Mouse (Mus musculus): ENCODE measurements around the gene Cant1.
A peak's percentile ranks its signal among the peaks of the same experiment; 100 is the strongest.

Cant1 gene

DNA sequence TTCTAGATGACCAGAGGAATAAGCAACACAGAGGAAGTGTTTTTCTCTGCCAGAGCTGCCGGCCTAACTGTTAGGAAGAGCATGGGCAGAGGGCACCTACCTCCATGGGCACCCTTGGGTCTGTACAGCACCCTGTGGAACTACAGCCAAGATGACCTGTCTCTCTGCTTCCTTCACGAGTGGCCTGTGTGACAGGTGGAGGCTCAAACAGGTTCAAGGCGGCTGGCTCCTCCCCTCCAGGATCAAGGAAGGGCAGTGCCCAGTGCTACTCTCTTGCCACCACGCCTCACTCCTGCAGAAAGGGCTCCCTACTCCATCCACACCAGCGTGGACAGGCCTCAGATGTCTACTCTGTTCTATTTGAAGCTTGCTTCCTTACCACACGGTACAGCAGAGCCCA, 3.3 kb downstream of the Cant1 start:
- H3K27me3 ChIP-seq (ENCODE audit: insufficient read depth, low read length) = no peaks in the 10 kb centered on the region
- no peaks in the 10 kb centered on the region for H3K9me3 ChIP-seq (ENCODE audit: low read length)
- no peak overlapping the region for H3K4me3 ChIP-seq (replicated peaks; ENCODE audit: low read length)
- H3K4me1 ChIP-seq (replicated peaks; ENCODE audit: low read depth, low read length) = peaks cover 60% of the 10 kb centered on the region
- no peak for TF ChIP-seq POU5F1 (IDR thresholded peaks at IDR 0.05; ENCODE audit: borderline replicate concordance, low read length)
- peaks cover 61% of the 10 kb centered on the region for H3K36me3 ChIP-seq (ENCODE audit: insufficient read depth, low read length)

DNA sequence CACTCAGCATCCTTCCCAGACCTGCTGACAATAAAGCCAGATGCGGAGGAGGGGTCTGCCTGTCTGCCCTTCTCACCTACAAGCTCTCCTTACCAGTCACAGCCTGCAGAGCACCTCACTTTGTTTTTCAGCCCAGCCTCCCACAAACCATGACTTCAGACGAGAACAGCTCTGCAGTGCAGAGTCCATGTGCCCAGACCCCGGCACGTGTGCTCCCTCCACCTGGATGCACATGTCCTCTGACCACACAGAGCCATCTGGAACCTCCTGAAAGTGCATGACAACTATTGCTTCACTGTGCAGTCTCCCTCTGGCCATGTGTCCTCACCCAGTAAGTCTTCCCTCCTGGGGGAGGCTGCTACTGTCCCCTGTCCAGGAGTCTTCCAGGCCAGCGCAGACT, 4.6 kb downstream of the Cant1 start:
- Histone ChIP-seq H3K4me3 (replicated peaks; ENCODE audit: low read length) (no peak overlapping the region), H3K9me3 (ENCODE audit: low read length) (no peaks in the 10 kb centered on the region), H3K4me1 (replicated peaks; ENCODE audit: low read depth, low read length) (peaks cover 65% of the 10 kb centered on the region), H3K36me3 (ENCODE audit: insufficient read depth, low read length) (peaks cover 74% of the 10 kb centered on the region), H3K27me3 (ENCODE audit: insufficient read depth, low read length) (no peaks in the 10 kb centered on the region)
- TF ChIP-seq CTCF (conservative IDR thresholded peaks at IDR 0.05; ENCODE audit: low read length) (no peak), POU5F1 (IDR thresholded peaks at IDR 0.05; ENCODE audit: borderline replicate concordance, low read length) (no peak), NANOG (IDR thresholded peaks at IDR 0.05; ENCODE audit: borderline replicate concordance, low read length) (no peak)

DNA sequence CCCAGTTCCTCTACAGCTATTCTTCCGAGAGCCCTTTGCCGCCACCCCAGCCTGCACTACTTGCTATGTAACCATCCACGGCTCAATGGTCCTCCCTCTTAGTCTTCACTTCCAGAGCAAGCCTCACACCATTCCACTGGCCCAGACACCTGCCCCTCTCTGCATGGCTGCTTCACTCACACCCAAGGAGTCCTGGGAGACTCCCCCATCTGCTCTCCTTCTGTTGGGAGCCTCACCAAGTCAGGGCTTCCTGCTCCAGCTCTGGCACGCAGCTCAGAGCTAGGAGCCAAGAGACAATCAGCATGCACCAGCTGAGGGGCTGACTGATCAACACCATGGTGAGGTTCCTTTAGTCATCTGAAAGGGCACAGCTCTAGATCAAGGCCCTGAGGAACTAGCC, 5.8 kb downstream of the Cant1 start:
- Histone ChIP-seq H3K9me3 (ENCODE audit: low read length) (no peaks in the 10 kb centered on the region), H3K36me3 (ENCODE audit: insufficient read depth, low read length) (peaks cover 87% of the 10 kb centered on the region), H3K4me1 (replicated peaks; ENCODE audit: low read depth, low read length) (peaks cover 71% of the 10 kb centered on the region), H3K4me3 (replicated peaks; ENCODE audit: low read length) (no peak overlapping the region), H3K27me3 (ENCODE audit: insufficient read depth, low read length) (no peaks in the 10 kb centered on the region)
- no peak for TF ChIP-seq NANOG (IDR thresholded peaks at IDR 0.05; ENCODE audit: borderline replicate concordance, low read length)
- no peak for TF ChIP-seq POU5F1 (IDR thresholded peaks at IDR 0.05; ENCODE audit: borderline replicate concordance, low read length)
- no peak for TF ChIP-seq CTCF (conservative IDR thresholded peaks at IDR 0.05; ENCODE audit: low read length)

DNA sequence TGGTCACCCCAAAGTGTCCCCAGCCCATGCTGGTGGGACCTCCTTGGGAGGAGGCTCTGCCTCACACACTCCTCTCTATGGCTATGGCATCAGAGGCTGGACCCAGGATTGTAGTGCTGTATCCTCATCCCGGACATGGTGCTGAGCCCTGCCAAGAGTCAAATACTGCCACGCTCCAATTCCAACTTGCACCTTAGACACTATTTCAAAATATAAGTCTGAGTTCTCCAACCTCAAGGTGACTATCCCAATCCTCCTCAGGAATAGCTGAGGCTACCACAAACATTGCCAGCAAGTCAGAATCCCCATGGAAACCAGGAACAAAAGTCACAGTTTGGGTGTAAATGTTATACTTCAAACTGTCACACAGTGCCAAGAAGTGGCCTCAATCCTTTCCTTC, 6.3 kb downstream of the Cant1 start:
- no peaks in the 10 kb centered on the region for H3K9me3 ChIP-seq (ENCODE audit: low read length)
- peaks cover 71% of the 10 kb centered on the region for H3K4me1 ChIP-seq (replicated peaks; ENCODE audit: low read depth, low read length)
- TF ChIP-seq NANOG (IDR thresholded peaks at IDR 0.05; ENCODE audit: borderline replicate concordance, low read length) = no peak
- TF ChIP-seq POU5F1 (IDR thresholded peaks at IDR 0.05; ENCODE audit: borderline replicate concordance, low read length) = no peak
- TF ChIP-seq CTCF (conservative IDR thresholded peaks at IDR 0.05; ENCODE audit: low read length) = no peak
- no peak overlapping the region for H3K4me3 ChIP-seq (replicated peaks; ENCODE audit: low read length)
- no peaks in the 10 kb centered on the region for H3K27me3 ChIP-seq (ENCODE audit: insufficient read depth, low read length)
- peaks cover 90% of the 10 kb centered on the region for H3K36me3 ChIP-seq (ENCODE audit: insufficient read depth, low read length)

DNA sequence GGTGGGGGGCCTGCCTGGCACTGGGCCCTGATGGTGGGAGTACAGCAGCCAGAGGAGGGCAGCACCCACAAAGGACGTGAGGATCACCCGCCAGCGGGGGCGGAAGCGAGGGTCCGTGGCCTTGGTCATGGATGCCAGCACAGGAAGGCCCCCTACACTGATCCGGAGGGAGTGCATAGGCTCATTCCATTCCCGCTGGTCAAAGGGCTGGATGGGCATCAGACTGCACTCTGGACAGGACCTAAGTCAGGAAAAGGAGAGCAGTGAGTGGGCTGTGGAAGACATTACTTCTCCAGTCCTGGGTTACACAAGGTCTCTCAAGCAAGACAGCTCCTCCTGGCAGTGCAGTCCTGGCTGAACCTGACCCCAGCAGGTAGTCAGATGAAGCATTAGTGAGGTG, 7.6 kb downstream of the Cant1 start:
- peak overlapping the region; percentile 29; the same call in 1 of the 2 replicates for H3K4me3 ChIP-seq (replicated peaks; ENCODE audit: low read length)
- TF ChIP-seq POU5F1 (IDR thresholded peaks at IDR 0.05; ENCODE audit: borderline replicate concordance, low read length) = no peak
- H3K9me3 ChIP-seq (ENCODE audit: low read length) = no peaks in the 10 kb centered on the region
- no peaks in the 10 kb centered on the region for H3K27me3 ChIP-seq (ENCODE audit: insufficient read depth, low read length)
- peaks cover 74% of the 10 kb centered on the region for H3K4me1 ChIP-seq (replicated peaks; ENCODE audit: low read depth, low read length)
- peaks cover 98% of the 10 kb centered on the region for H3K36me3 ChIP-seq (ENCODE audit: insufficient read depth, low read length)

DNA sequence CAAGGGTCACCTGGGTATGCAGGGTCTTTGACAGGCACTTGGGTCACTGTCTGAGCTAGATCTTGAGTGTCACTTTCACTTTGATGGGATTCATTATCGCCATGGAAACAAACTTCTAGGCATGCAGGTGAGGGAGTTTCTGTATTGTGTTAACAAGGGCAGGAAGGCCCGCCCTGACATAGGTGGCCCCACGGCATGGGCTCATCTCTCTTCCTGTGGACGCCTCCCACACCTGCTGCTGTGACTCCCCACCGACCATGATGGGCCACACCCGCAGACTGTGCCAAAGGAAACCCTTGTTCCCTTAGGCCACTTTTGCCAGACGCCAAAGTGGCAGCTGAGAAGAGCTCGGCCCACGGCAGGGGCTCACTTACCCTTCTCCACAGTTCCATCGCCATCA, 8.4 kb downstream of the Cant1 start:
- Histone ChIP-seq H3K36me3 (ENCODE audit: insufficient read depth, low read length) (peaks cover 97% of the 10 kb centered on the region), H3K4me3 (replicated peaks; ENCODE audit: low read length) (peak overlapping the region; percentile 29; the same call in 1 of the 2 replicates), H3K27me3 (ENCODE audit: insufficient read depth, low read length) (no peaks in the 10 kb centered on the region), H3K9me3 (ENCODE audit: low read length) (no peaks in the 10 kb centered on the region), H3K4me1 (replicated peaks; ENCODE audit: low read depth, low read length) (peaks cover 66% of the 10 kb centered on the region)
- TF ChIP-seq CTCF (conservative IDR thresholded peaks at IDR 0.05; ENCODE audit: low read length) = no peak
- no peak for TF ChIP-seq NANOG (IDR thresholded peaks at IDR 0.05; ENCODE audit: borderline replicate concordance, low read length)
- no peak for TF ChIP-seq POU5F1 (IDR thresholded peaks at IDR 0.05; ENCODE audit: borderline replicate concordance, low read length)

DNA sequence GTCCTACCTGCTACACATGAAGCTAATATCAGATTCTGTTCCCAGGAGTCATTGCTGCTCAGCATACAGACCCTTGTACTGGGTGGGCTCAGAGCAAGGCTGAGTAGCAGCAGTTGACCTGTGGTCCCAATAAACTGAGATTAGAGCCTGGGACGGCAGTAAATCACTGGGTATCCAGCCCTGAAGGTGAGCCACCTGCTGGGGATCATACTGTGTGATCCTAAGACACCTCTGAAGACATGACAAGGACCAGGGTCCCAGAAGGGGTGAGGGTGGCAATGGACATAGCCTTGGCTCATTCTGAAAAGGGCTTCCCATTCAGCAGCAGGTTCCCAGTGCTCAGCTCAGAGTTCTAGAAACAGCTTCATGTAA, 8.8 kb downstream of the Cant1 start:
- peaks cover 62% of the 10 kb centered on the region for H3K4me1 ChIP-seq (replicated peaks; ENCODE audit: low read depth, low read length)
- H3K9me3 ChIP-seq (ENCODE audit: low read length) = no peaks in the 10 kb centered on the region
- H3K4me3 ChIP-seq (replicated peaks; ENCODE audit: low read length) = no peak overlapping the region
- H3K36me3 ChIP-seq (ENCODE audit: insufficient read depth, low read length) = peaks cover 93% of the 10 kb centered on the region
- no peak for TF ChIP-seq CTCF (conservative IDR thresholded peaks at IDR 0.05; ENCODE audit: low read length)
- TF ChIP-seq NANOG (IDR thresholded peaks at IDR 0.05; ENCODE audit: borderline replicate concordance, low read length) = no peak
- TF ChIP-seq POU5F1 (IDR thresholded peaks at IDR 0.05; ENCODE audit: borderline replicate concordance, low read length) = no peak
- H3K27me3 ChIP-seq (ENCODE audit: insufficient read depth, low read length) = no peaks in the 10 kb centered on the region

DNA sequence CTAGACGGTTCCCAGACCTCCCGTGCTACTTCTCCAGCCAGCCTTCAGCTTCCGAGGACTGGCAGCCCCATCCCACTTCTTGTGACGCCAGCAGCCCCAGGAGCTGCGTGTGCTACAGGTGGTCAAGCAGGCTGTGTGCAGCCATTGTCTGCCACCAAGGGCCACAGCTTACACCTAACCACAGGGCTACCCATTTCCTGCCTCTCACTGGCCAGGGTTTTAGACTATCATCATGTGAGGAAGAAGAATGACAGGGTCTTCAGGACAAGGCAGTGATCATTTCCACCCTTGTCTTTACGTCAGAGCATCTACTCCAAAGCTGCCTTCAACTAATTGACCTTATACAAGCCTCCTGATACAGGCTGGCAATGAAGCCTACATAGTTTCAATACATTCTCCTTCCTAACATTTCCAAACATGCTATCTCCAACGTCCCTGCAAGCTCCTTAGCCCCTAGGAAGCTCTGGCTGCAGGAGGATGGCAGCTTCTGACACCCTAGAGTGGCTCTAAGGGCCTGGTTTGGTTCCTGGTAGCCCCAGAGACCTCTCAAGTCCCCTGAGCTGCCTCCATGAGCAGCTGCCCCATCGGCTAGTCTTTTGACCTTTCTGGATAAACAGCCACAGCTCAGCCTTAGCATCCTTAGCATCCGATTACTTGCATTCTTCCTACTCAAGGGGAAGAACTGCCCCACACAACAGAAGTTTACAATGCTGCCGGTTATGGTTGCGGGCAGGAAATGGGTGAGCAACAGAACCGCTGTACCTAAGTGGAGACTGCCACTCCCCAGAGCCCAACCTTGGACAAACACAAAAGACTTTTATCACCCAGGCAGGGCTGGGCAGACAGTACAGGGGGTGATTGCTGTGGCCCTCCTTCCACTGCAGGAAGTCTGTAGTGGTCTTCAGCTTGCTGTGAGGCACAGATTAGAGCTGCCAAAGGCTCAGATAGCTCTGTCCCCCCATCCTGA, 9.5 kb downstream of the Cant1 start:
- no peaks in the 10 kb centered on the region for H3K9me3 ChIP-seq (ENCODE audit: low read length)
- TF ChIP-seq POU5F1 (IDR thresholded peaks at IDR 0.05; ENCODE audit: borderline replicate concordance, low read length) = no peak
- no peak for TF ChIP-seq NANOG (IDR thresholded peaks at IDR 0.05; ENCODE audit: borderline replicate concordance, low read length)
- no peak for TF ChIP-seq CTCF (conservative IDR thresholded peaks at IDR 0.05; ENCODE audit: low read length)
- H3K27me3 ChIP-seq (ENCODE audit: insufficient read depth, low read length) = no peaks in the 10 kb centered on the region
- H3K36me3 ChIP-seq (ENCODE audit: insufficient read depth, low read length) = peaks cover 86% of the 10 kb centered on the region
- H3K4me3 ChIP-seq (replicated peaks; ENCODE audit: low read length) = no peak overlapping the region
- H3K4me1 ChIP-seq (replicated peaks; ENCODE audit: low read depth, low read length) = peaks cover 66% of the 10 kb centered on the region
